Mouse (Mus musculus): ENCODE data around the gene Galnt14. TPM values are rescaled to one million over a fixed set of nuclear protein-coding genes. Genes with fewer than 3 reads are reported as not detected.

Gene Galnt14
- polyA plus RNA-seq, 1 experiment from 2014 or later: not detected

- WGBS (ENCODE audit: missing documents): 77% methylated on average over 4 of the region's 4 CpGs
- no peak overlapping the region for H3K27ac ChIP-seq
- no peak overlapping the region for H3K4me3 ChIP-seq (ENCODE audit: inconsistent target)
- no peaks in the 10 kb centered on the region for H3K36me3 ChIP-seq (ENCODE audit: inconsistent target)
- no peaks in the 10 kb centered on the region for H3K79me2 ChIP-seq (ENCODE audit: inconsistent target)
Measured at GRCm38 (mm10) chr17:73458741-73459140, 251.5 kb downstream of the Galnt14 start.

- no peak overlapping the region for H3K27ac ChIP-seq
- H3K36me3 ChIP-seq (ENCODE audit: inconsistent target): no peaks in the 10 kb centered on the region
- 45% methylated on average over 2 of the region's 2 CpGs for WGBS (ENCODE audit: missing documents)
- H3K4me3 ChIP-seq (ENCODE audit: inconsistent target): no peak overlapping the region
- no peaks in the 10 kb centered on the region for H3K79me2 ChIP-seq (ENCODE audit: inconsistent target)
Measured at GRCm38 (mm10) chr17:73456551-73456950, 253.7 kb downstream of the Galnt14 start.

- H3K79me2 ChIP-seq (ENCODE audit: inconsistent target): no peaks in the 10 kb centered on the region
- H3K27ac ChIP-seq: no peak overlapping the region
- WGBS (ENCODE audit: missing documents): 95% methylated on average over 3 of the region's 3 CpGs
- H3K36me3 ChIP-seq (ENCODE audit: inconsistent target): no peaks in the 10 kb centered on the region
- no peak overlapping the region for H3K4me3 ChIP-seq (ENCODE audit: inconsistent target)
Measured at GRCm38 (mm10) chr17:73453646-73454045, 256.6 kb downstream of the Galnt14 start.

- Histone ChIP-seq H3K36me3 (ENCODE audit: inconsistent target) (no peaks in the 10 kb centered on the region), H3K27ac (no peak overlapping the region), H3K4me3 (ENCODE audit: inconsistent target) (no peak overlapping the region), H3K79me2 (ENCODE audit: inconsistent target) (no peaks in the 10 kb centered on the region)
- 86% methylated on average over 4 of the region's 4 CpGs for WGBS (ENCODE audit: missing documents)
Measured at GRCm38 (mm10) chr17:73452151-73452760, 258.0 kb downstream of the Galnt14 start.

GRCm38 (mm10) chr17:73449104-73449503, 261.1 kb downstream of the Galnt14 start:
- Histone ChIP-seq H3K79me2 (ENCODE audit: inconsistent target) (no peaks in the 10 kb centered on the region), H3K36me3 (ENCODE audit: inconsistent target) (no peaks in the 10 kb centered on the region), H3K27ac (no peak overlapping the region), H3K4me3 (ENCODE audit: inconsistent target) (no peak overlapping the region)

Other genes with a start within 250 kb of the Galnt14 start
- gene Ehd3, start 93.7 kb upstream of the Galnt14 start, polyA plus RNA-seq (2018): 0.07 to 0.43 TPM (median 0.21 TPM) in 3 replicates
- gene Xdh, start 239.7 kb upstream of the Galnt14 start, polyA plus RNA-seq (2018): 183 to 281 TPM (median 265 TPM) in 3 replicates

Measured in macrophage (primary cell).